Mouse (Mus musculus): ENCODE results near the gene Kdm5c. TPM values are rescaled to one million over a fixed set of nuclear protein-coding genes. Genes with fewer than 3 reads are reported as not detected.

The Kdm5c gene
- polyA plus RNA-seq, 1 experiment: 70.8 TPM

GRCm38 (mm10) chrX:152202422-152203103 lies 30.3 kb upstream of the Kdm5c start:
- TF ChIP-seq EP300 (IDR thresholded peaks at IDR 0.05; ENCODE audit: insufficient read depth, low read depth, low read length) (no peak), POLR2A (IDR thresholded peaks at IDR 0.05; ENCODE audit: insufficient read depth, low read length) (no peak)

GRCm38 (mm10) chrX:152203247-152203646 lies 29.6 kb upstream of the Kdm5c start:
- Histone ChIP-seq H3K27me3 (ENCODE audit: control insufficient read depth, insufficient read depth, low read length, poor library complexity, severe bottlenecking) (no peaks in the 10 kb centered on the region), H3K4me1 (ENCODE audit: control insufficient read depth, insufficient read depth, low read length) (peaks cover 2% of the 10 kb centered on the region), H3K4me3 (ENCODE audit: low read depth, low read length) (no peak overlapping the region), H3K27ac (ENCODE audit: insufficient read depth, low read length) (no peak overlapping the region), H3K9ac (ENCODE audit: low read depth, poor library complexity, severe bottlenecking) (no peak overlapping the region), H3K36me3 (ENCODE audit: control insufficient read depth, insufficient read depth, low read length, poor library complexity, severe bottlenecking) (no peaks in the 10 kb centered on the region), H3K9me3 (replicated peaks; ENCODE audit: control insufficient read depth, insufficient read depth, low read length, poor library complexity, severe bottlenecking) (no peaks in the 10 kb centered on the region)
- TF ChIP-seq EP300 (IDR thresholded peaks at IDR 0.05; ENCODE audit: insufficient read depth, low read depth, low read length): no peak
- no peak for TF ChIP-seq POLR2A (IDR thresholded peaks at IDR 0.05; ENCODE audit: insufficient read depth, low read length)
- no peak for TF ChIP-seq CTCF (IDR thresholded peaks at IDR 0.05; ENCODE audit: low read depth, low read length)

More at GRCm38 (mm10) chrX:152202422-152203103, 30.3 kb upstream of the Kdm5c start:
- no peaks in the 10 kb centered on the region for H3K27me3 ChIP-seq (ENCODE audit: control insufficient read depth, insufficient read depth, low read length, poor library complexity, severe bottlenecking)
- H3K9ac ChIP-seq (ENCODE audit: low read depth, poor library complexity, severe bottlenecking): no peak overlapping the region
- no peaks in the 10 kb centered on the region for H3K9me3 ChIP-seq (replicated peaks; ENCODE audit: control insufficient read depth, insufficient read depth, low read length, poor library complexity, severe bottlenecking)
- H3K4me3 ChIP-seq (ENCODE audit: low read depth, low read length): no peak overlapping the region
- H3K4me1 ChIP-seq (ENCODE audit: control insufficient read depth, insufficient read depth, low read length): peaks cover 2% of the 10 kb centered on the region
- no peak overlapping the region for H3K27ac ChIP-seq (ENCODE audit: insufficient read depth, low read length)
- H3K36me3 ChIP-seq (ENCODE audit: control insufficient read depth, insufficient read depth, low read length, poor library complexity, severe bottlenecking): no peaks in the 10 kb centered on the region

- Histone ChIP-seq H3K9me3 (replicated peaks; ENCODE audit: control insufficient read depth, insufficient read depth, low read length, poor library complexity, severe bottlenecking) (no peaks in the 10 kb centered on the region), H3K36me3 (ENCODE audit: control insufficient read depth, insufficient read depth, low read length, poor library complexity, severe bottlenecking) (no peaks in the 10 kb centered on the region), H3K27me3 (ENCODE audit: control insufficient read depth, insufficient read depth, low read length, poor library complexity, severe bottlenecking) (no peaks in the 10 kb centered on the region), H3K4me1 (ENCODE audit: control insufficient read depth, insufficient read depth, low read length) (peaks cover 2% of the 10 kb centered on the region), H3K4me3 (ENCODE audit: low read depth, low read length) (no peak overlapping the region), H3K9ac (ENCODE audit: low read depth, poor library complexity, severe bottlenecking) (no peak overlapping the region), H3K27ac (ENCODE audit: insufficient read depth, low read length) (no peak overlapping the region)
- TF ChIP-seq POLR2A (IDR thresholded peaks at IDR 0.05; ENCODE audit: insufficient read depth, low read length) (no peak), EP300 (IDR thresholded peaks at IDR 0.05; ENCODE audit: insufficient read depth, low read depth, low read length) (no peak), CTCF (IDR thresholded peaks at IDR 0.05; ENCODE audit: low read depth, low read length) (no peak)
These were observed 27.3 kb upstream of the Kdm5c start for GRCm38 (mm10) chrX:152205486-152205885.

- Histone ChIP-seq H3K27me3 (ENCODE audit: control insufficient read depth, insufficient read depth, low read length, poor library complexity, severe bottlenecking) (no peaks in the 10 kb centered on the region), H3K4me3 (ENCODE audit: low read depth, low read length) (no peak overlapping the region), H3K27ac (ENCODE audit: insufficient read depth, low read length) (no peak overlapping the region), H3K4me1 (ENCODE audit: control insufficient read depth, insufficient read depth, low read length) (no peaks in the 10 kb centered on the region), H3K36me3 (ENCODE audit: control insufficient read depth, insufficient read depth, low read length, poor library complexity, severe bottlenecking) (no peaks in the 10 kb centered on the region), H3K9me3 (replicated peaks; ENCODE audit: control insufficient read depth, insufficient read depth, low read length, poor library complexity, severe bottlenecking) (no peaks in the 10 kb centered on the region), H3K9ac (ENCODE audit: low read depth, poor library complexity, severe bottlenecking) (no peak overlapping the region)
- TF ChIP-seq CTCF (IDR thresholded peaks at IDR 0.05; ENCODE audit: low read depth, low read length) (no peak), EP300 (IDR thresholded peaks at IDR 0.05; ENCODE audit: insufficient read depth, low read depth, low read length) (no peak), POLR2A (IDR thresholded peaks at IDR 0.05; ENCODE audit: insufficient read depth, low read length) (no peak)
These were observed 18.1 kb upstream of the Kdm5c start for GRCm38 (mm10) chrX:152214703-152215102.

GRCm38 (mm10) chrX:152218529-152218928 lies 14.3 kb upstream of the Kdm5c start:
- Histone ChIP-seq H3K9me3 (replicated peaks; ENCODE audit: control insufficient read depth, insufficient read depth, low read length, poor library complexity, severe bottlenecking) (no peaks in the 10 kb centered on the region), H3K4me3 (ENCODE audit: low read depth, low read length) (no peak overlapping the region), H3K9ac (ENCODE audit: low read depth, poor library complexity, severe bottlenecking) (no peak overlapping the region), H3K27ac (ENCODE audit: insufficient read depth, low read length) (no peak overlapping the region), H3K27me3 (ENCODE audit: control insufficient read depth, insufficient read depth, low read length, poor library complexity, severe bottlenecking) (no peaks in the 10 kb centered on the region), H3K36me3 (ENCODE audit: control insufficient read depth, insufficient read depth, low read length, poor library complexity, severe bottlenecking) (no peaks in the 10 kb centered on the region), H3K4me1 (ENCODE audit: control insufficient read depth, insufficient read depth, low read length) (no peaks in the 10 kb centered on the region)
- TF ChIP-seq CTCF (IDR thresholded peaks at IDR 0.05; ENCODE audit: low read depth, low read length) (no peak), EP300 (IDR thresholded peaks at IDR 0.05; ENCODE audit: insufficient read depth, low read depth, low read length) (no peak), POLR2A (IDR thresholded peaks at IDR 0.05; ENCODE audit: insufficient read depth, low read length) (no peak)

GRCm38 (mm10) chrX:152221721-152222120 lies 11.1 kb upstream of the Kdm5c start:
- TF ChIP-seq POLR2A (IDR thresholded peaks at IDR 0.05; ENCODE audit: insufficient read depth, low read length): no peak
- TF ChIP-seq EP300 (IDR thresholded peaks at IDR 0.05; ENCODE audit: insufficient read depth, low read depth, low read length): no peak
- TF ChIP-seq CTCF (IDR thresholded peaks at IDR 0.05; ENCODE audit: low read depth, low read length): no peak
- no peaks in the 10 kb centered on the region for H3K36me3 ChIP-seq (ENCODE audit: control insufficient read depth, insufficient read depth, low read length, poor library complexity, severe bottlenecking)
- no peak overlapping the region for H3K27ac ChIP-seq (ENCODE audit: insufficient read depth, low read length)
- no peak overlapping the region for H3K4me3 ChIP-seq (ENCODE audit: low read depth, low read length)
- no peaks in the 10 kb centered on the region for H3K4me1 ChIP-seq (ENCODE audit: control insufficient read depth, insufficient read depth, low read length)
- H3K27me3 ChIP-seq (ENCODE audit: control insufficient read depth, insufficient read depth, low read length, poor library complexity, severe bottlenecking): no peaks in the 10 kb centered on the region
- H3K9ac ChIP-seq (ENCODE audit: low read depth, poor library complexity, severe bottlenecking): no peak overlapping the region
- H3K9me3 ChIP-seq (replicated peaks; ENCODE audit: control insufficient read depth, insufficient read depth, low read length, poor library complexity, severe bottlenecking): no peaks in the 10 kb centered on the region
